ENCODE assay signal across 18 mouse cellular contexts in the genomic region with DNA sequence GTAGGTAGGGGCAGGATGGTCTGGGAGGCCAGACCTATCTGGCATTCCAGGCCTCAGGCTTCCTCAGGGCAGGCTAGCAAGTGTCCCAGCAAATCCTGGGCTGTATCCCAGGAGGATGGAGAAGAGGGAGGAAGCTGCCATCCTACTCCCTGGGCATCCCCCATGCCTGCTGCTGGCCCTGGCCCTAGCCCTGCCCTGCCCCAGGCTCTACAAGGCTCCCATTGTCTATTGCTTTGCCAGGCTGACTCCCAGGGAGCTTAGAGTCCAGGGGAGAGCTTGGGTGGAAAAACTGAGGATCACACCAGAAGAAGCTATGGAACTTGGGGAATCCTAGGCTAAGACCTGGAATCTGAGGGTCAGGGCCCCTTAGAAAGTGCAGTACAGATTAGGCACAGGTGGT. TPM values are rescaled to one million over a fixed set of nuclear protein-coding genes. Genes with fewer than 3 reads are reported as not detected.
DNase-seq lines count a peak whose midpoint lies in the region; ATAC-seq and TF ChIP-seq lines count a peak whose summit lies in the region.
"Had no signal": no experiment of that assay in that cellular context is flagged by ENCODE, and none has a peak within 500 bp of the region (broad histone marks: within the 10 kb centered on the region; RNA-seq: fewer than 3 reads in every experiment).

No protein-coding gene starts in this region.

- TF ChIP-seq CTCF in cerebellum, adult 2 months (IDR thresholded peaks at IDR 0.05; ENCODE audit: borderline replicate concordance, insufficient read depth, low read depth, low read length) = no peak
- TF ChIP-seq CTCF in lung, postnatal 0 days (IDR thresholded peaks at IDR 0.05) = no peak
- TF ChIP-seq CTCF in lung, adult 2 months (IDR thresholded peaks at IDR 0.05; ENCODE audit: insufficient read depth, low read length) = no peak

- H3K4me3 ChIP-seq in cerebellum, adult 2 months (replicated peaks; ENCODE audit: insufficient read depth, low read depth, low read length) = no peak overlapping the region
- no peak overlapping the region for H3K4me3 ChIP-seq in heart, embryonic 15.5 days
- no peak overlapping the region for H3K4me3 ChIP-seq in lung, postnatal 0 days (ENCODE audit: low read depth, low read length)
- no peak overlapping the region for H3K4me3 ChIP-seq in lung, adult 2 months (replicated peaks; ENCODE audit: extremely low read depth, low read depth, low read length)
- H3K4me3 ChIP-seq: neural tube, embryonic 13.5 days; stomach, embryonic 15.5 days had no signal

- H3K9me3 ChIP-seq in heart, embryonic 15.5 days (replicated peaks) = no peaks in the 10 kb centered on the region
- H3K9me3 ChIP-seq in lung, postnatal 0 days (ENCODE audit: low read length) = no peaks in the 10 kb centered on the region
- H3K9me3 ChIP-seq: neural tube, embryonic 13.5 days; stomach, embryonic 15.5 days had no signal

- peak overlapping the region; percentile 65; the same call in 1 of the 2 replicates for H3K27ac ChIP-seq in cerebellum, adult 2 months (ENCODE audit: insufficient read depth, low read length)
- peak overlapping the region; percentile 55; the same call in 1 of the 2 replicates for H3K27ac ChIP-seq in heart, embryonic 15.5 days
- peak overlapping the region; percentile 15; the same call in 1 of the 2 replicates for H3K27ac ChIP-seq in lung, postnatal 0 days (ENCODE audit: low read length)
- H3K27ac ChIP-seq: macrophage; neural tube, embryonic 13.5 days; stomach, embryonic 15.5 days had no signal

- DNase-seq in cerebellum, adult 2 months = no peak
- no peak for DNase-seq in cerebellum, adult 11 months
- no peak for DNase-seq in heart, postnatal 14 days
- DNase-seq in lung, postnatal 0 days (ENCODE audit: low spot score) = no peak
- DNase-seq in lung, adult 2 months = no peak
- no peak for DNase-seq in adrenal gland, adult 8-10 months
- DNase-seq: cerebellum, adult 8-10 months; embryo, embryonic 11 days; kidney, postnatal 4 days; liver, postnatal 0 days; thymus, postnatal 25 days had no signal

- H3K4me1 ChIP-seq in cerebellum, adult 2 months (ENCODE audit: control insufficient read depth, insufficient read depth, low read length) = no peaks in the 10 kb centered on the region
- peaks cover 56% of the 10 kb centered on the region for H3K4me1 ChIP-seq in heart, embryonic 15.5 days (replicated peaks)
- H3K4me1 ChIP-seq in lung, postnatal 0 days (ENCODE audit: insufficient read depth, low read depth, low read length) = peaks cover 19% of the 10 kb centered on the region
- H3K4me1 ChIP-seq in lung, adult 2 months (ENCODE audit: control insufficient read depth, insufficient read depth, low read length) = peaks cover 18% of the 10 kb centered on the region

- no peak for TF ChIP-seq POLR2A in cerebellum, adult 2 months (IDR thresholded peaks at IDR 0.05; ENCODE audit: borderline replicate concordance, insufficient read depth, low read length)
- TF ChIP-seq POLR2A in lung, adult 2 months (IDR thresholded peaks at IDR 0.05; ENCODE audit: borderline replicate concordance, extremely low read depth, low read depth, low read length) = no peak

- H3K9ac ChIP-seq in heart, embryonic 15.5 days = peak overlapping the region; percentile 30; the same call in 1 of the 2 replicates
- no peak overlapping the region for H3K9ac ChIP-seq in lung, postnatal 0 days (replicated peaks; ENCODE audit: low read depth)
- H3K9ac ChIP-seq: liver, postnatal 0 days; neural tube, embryonic 13.5 days; stomach, embryonic 15.5 days had no signal

- H3K27me3 ChIP-seq in cerebellum, adult 2 months (ENCODE audit: control insufficient read depth, insufficient read depth, low read length) = no peaks in the 10 kb centered on the region
- H3K27me3 ChIP-seq in heart, embryonic 15.5 days = no peaks in the 10 kb centered on the region
- no peaks in the 10 kb centered on the region for H3K27me3 ChIP-seq in lung, postnatal 0 days (replicated peaks; ENCODE audit: insufficient read depth, low read length)
- H3K27me3 ChIP-seq: neural tube, embryonic 13.5 days; Patski; stomach, embryonic 15.5 days had no signal

- ATAC-seq in heart, embryonic 15.5 days (replicated peaks; ENCODE audit: insufficient number of reproducible peaks, insufficient read depth, low FRiP score, low read depth) = no peak
- no peak for ATAC-seq in lung, postnatal 0 days
- ATAC-seq in megakaryocyte progenitor cell, adult 5-6 weeks (replicated peaks; ENCODE audit: poor library complexity) = no peak
- ATAC-seq: intestine, postnatal 0 days; liver, postnatal 0 days; Patski had no signal

- no peak for TF ChIP-seq EP300 in lung, postnatal 0 days (IDR thresholded peaks at IDR 0.05)

- no peaks in the 10 kb centered on the region for H3K36me3 ChIP-seq in heart, embryonic 15.5 days
- no peaks in the 10 kb centered on the region for H3K36me3 ChIP-seq in lung, postnatal 0 days (ENCODE audit: insufficient read depth, low read length)
- H3K36me3 ChIP-seq: neural tube, embryonic 13.5 days; stomach, embryonic 15.5 days had no signal

- intact Hi-C loops in heart, postnatal 14 days (cut with DNase I) = no loop called here

- no peak overlapping the region for H3K4me2 ChIP-seq in heart, embryonic 15.5 days
- no peak overlapping the region for H3K4me2 ChIP-seq in lung, postnatal 0 days (replicated peaks; ENCODE audit: low read depth, low read length)
- H3K4me2 ChIP-seq: neural tube, embryonic 13.5 days; stomach, embryonic 15.5 days had no signal

RNA-seq across cellular contexts. Expression of gene Micall1, which starts 7.2 kb away (rescaled TPM):
- polyA plus RNA-seq in cerebellum, adult 2 months (2012; rRNA removed) = 35.9 and 37.0 TPM in 2 replicates
- polyA plus RNA-seq in heart, embryonic 15.5 days (2015; fragmentation: Nextera tagmentation; extraction: Ambion mirVana) = 20.2 and 23.3 TPM in 2 replicates
- 10 to 100 TPM; 61.2 to 64.9 TPM for total RNA-seq in heart, postnatal 14 days (2021)
- 8.4 and 9.1 TPM in 2 replicates for polyA plus RNA-seq in lung, postnatal 0 days (2015; fragmentation: Nextera tagmentation; extraction: Ambion mirVana)
- polyA plus RNA-seq in lung, adult 2 months (2012; rRNA removed) = 31.9 and 36.1 TPM in 2 replicates
- total RNA-seq in adrenal gland, adult 8-10 months (2022) = 10 to 100 TPM; 40.6 to 88.2 (median 55.8) TPM
- 4.8 and 5.6 TPM in 2 replicates for total RNA-seq in megakaryocyte progenitor cell, adult 5-6 weeks (2015)
- total RNA-seq in megakaryocyte progenitor cell, adult 5-6 weeks (2017) = 3.6 and 5.5 TPM in 2 replicates

RNA-seq across cellular contexts. Expression of gene Eif3l, which starts 26.6 kb away (rescaled TPM):
- 88.1 and 93.0 TPM in 2 replicates for polyA plus RNA-seq in cerebellum, adult 2 months (2012; rRNA removed)
- polyA plus RNA-seq in heart, embryonic 15.5 days (2015; fragmentation: Nextera tagmentation; extraction: Ambion mirVana) = 131 and 151 TPM in 2 replicates
- 10 to 100 TPM; 73.8 to 81.1 TPM for total RNA-seq in heart, postnatal 14 days (2021)
- polyA plus RNA-seq in lung, postnatal 0 days (2015; fragmentation: Nextera tagmentation; extraction: Ambion mirVana) = 99.3 and 101 TPM in 2 replicates
- 81.2 and 105 TPM in 2 replicates for polyA plus RNA-seq in lung, adult 2 months (2012; rRNA removed)
- 100 to 1,000 TPM; 136 to 157 (median 140) TPM for total RNA-seq in adrenal gland, adult 8-10 months (2022)
- 192 and 203 TPM in 2 replicates for total RNA-seq in megakaryocyte progenitor cell, adult 5-6 weeks (2015)
- total RNA-seq in megakaryocyte progenitor cell, adult 5-6 weeks (2017) = 259 and 271 TPM in 2 replicates

RNA-seq across cellular contexts. Expression of gene Ankrd54, which starts 38.8 kb away (rescaled TPM):
- 40.7 and 42.8 TPM in 2 replicates for polyA plus RNA-seq in cerebellum, adult 2 months (2012; rRNA removed)
- polyA plus RNA-seq in heart, embryonic 15.5 days (2015; fragmentation: Nextera tagmentation; extraction: Ambion mirVana) = 20.4 and 31.6 TPM in 2 replicates
- total RNA-seq in heart, postnatal 14 days (2021) = 1 to 10 TPM; 8.7 to 9.4 TPM
- polyA plus RNA-seq in lung, postnatal 0 days (2015; fragmentation: Nextera tagmentation; extraction: Ambion mirVana) = 45.4 and 48.4 TPM in 2 replicates
- polyA plus RNA-seq in lung, adult 2 months (2012; rRNA removed) = 60.7 and 67.3 TPM in 2 replicates
- 10 to 100 TPM; 24.6 to 34.9 (median 28.2) TPM for total RNA-seq in adrenal gland, adult 8-10 months (2022)
- 16.0 and 17.3 TPM in 2 replicates for total RNA-seq in megakaryocyte progenitor cell, adult 5-6 weeks (2015)
- 11.2 and 18.8 TPM in 2 replicates for total RNA-seq in megakaryocyte progenitor cell, adult 5-6 weeks (2017)

RNA-seq across cellular contexts. Expression of gene Polr2f, which starts 39.3 kb away (rescaled TPM):
- 107 and 110 TPM in 2 replicates for polyA plus RNA-seq in cerebellum, adult 2 months (2012; rRNA removed)
- 207 and 240 TPM in 2 replicates for polyA plus RNA-seq in heart, embryonic 15.5 days (2015; fragmentation: Nextera tagmentation; extraction: Ambion mirVana)
- total RNA-seq in heart, postnatal 14 days (2021) = 100 to 1,000 TPM; 111 to 116 TPM
- polyA plus RNA-seq in lung, postnatal 0 days (2015; fragmentation: Nextera tagmentation; extraction: Ambion mirVana) = 243 and 261 TPM in 2 replicates
- polyA plus RNA-seq in lung, adult 2 months (2012; rRNA removed) = 35.2 and 38.9 TPM in 2 replicates
- 100 to 1,000 TPM; 120 to 161 (median 139) TPM for total RNA-seq in adrenal gland, adult 8-10 months (2022)
- total RNA-seq in megakaryocyte progenitor cell, adult 5-6 weeks (2015) = 76.7 and 114 TPM in 2 replicates
- total RNA-seq in megakaryocyte progenitor cell, adult 5-6 weeks (2017) = 88.6 and 104 TPM in 2 replicates

RNA-seq across cellular contexts. Expression of gene 1700088E04Rik, which starts 39.5 kb away (rescaled TPM):
- polyA plus RNA-seq in cerebellum, adult 2 months (2012; rRNA removed) = 6.7 and 10.8 TPM in 2 replicates
- 7.4 and 8.1 TPM in 2 replicates for polyA plus RNA-seq in heart, embryonic 15.5 days (2015; fragmentation: Nextera tagmentation; extraction: Ambion mirVana)
- 1 to 10 TPM; 1.3 to 2.7 TPM for total RNA-seq in heart, postnatal 14 days (2021)
- polyA plus RNA-seq in lung, postnatal 0 days (2015; fragmentation: Nextera tagmentation; extraction: Ambion mirVana) = 29.8 and 30.4 TPM in 2 replicates
- polyA plus RNA-seq in lung, adult 2 months (2012; rRNA removed) = 20.1 and 20.8 TPM in 2 replicates
- total RNA-seq in adrenal gland, adult 8-10 months (2022) = 10 to 100 TPM in 2 of 4 experiments, 1 to 10 TPM in 2; 7.0 to 14.8 (median 10.2) TPM
- total RNA-seq in megakaryocyte progenitor cell, adult 5-6 weeks (2015) = 0.99 TPM in 1 of 2 replicates, not detected in the other
- not detected in 2 replicates for total RNA-seq in megakaryocyte progenitor cell, adult 5-6 weeks (2017)

Comparison
In these comparisons a context has a peak if more than half of its experiments do, and no peak if none do; other contexts are left out.
1. H3K27ac ChIP-seq: peak in every context shown above with its lines; median percentile 65 in cerebellum, adult 2 months; 55 in heart, embryonic 15.5 days; 15 in lung, postnatal 0 days.